Mouse (Mus musculus) megakaryocyte, embryonic 14.5 days (primary cell): Measurements from ENCODE around the gene Fbxo47. TPM values are rescaled to one million over a fixed set of nuclear protein-coding genes. Genes with fewer than 3 reads are reported as not detected.
"Not testable (repeated sequence)": the region's sequence is repeated elsewhere in the genome, so short reads cannot be mapped to it uniquely, and the experiment has no call there.

ENCODE experiments used
- H3K27me3 ChIP-seq: replicated peaks from 2 replicates; pipeline ENCODE3; 2012; ENCODE audit warnings: inconsistent platforms
- H3K36me3 ChIP-seq: replicated peaks from 2 replicates; pipeline ENCODE3; 2012; ENCODE audit warnings: low read length, inconsistent platforms, mixed read lengths
- H3K4me1 ChIP-seq: 2 replicates; pipeline ENCODE4 v1.6.1; 2012; ENCODE audit warnings: inconsistent platforms
- H3K4me3 ChIP-seq: replicated peaks from 2 replicates; pipeline ENCODE3; 2012; ENCODE audit warnings: moderate library complexity, mild to moderate bottlenecking, inconsistent platforms
- H3K9me3 ChIP-seq: 2 replicates; pipeline ENCODE4 v1.6.1; 2012; ENCODE audit warnings: inconsistent platforms
- FLI1 ChIP-seq: IDR thresholded peaks from 2 replicates; pipeline ENCODE4 v1.6.1; 2012; ENCODE audit warnings: low read length, inconsistent platforms, mixed read lengths
- GATA1 ChIP-seq: IDR thresholded peaks from 3 replicates; pipeline ENCODE4 v1.6.1; 2012; ENCODE audit warnings: mixed read lengths, low read length, inconsistent platforms, borderline replicate concordance
- polyA plus RNA-seq: library from polyadenylated mRNA; stranded (reverse); fragments of >175 nt; gene quantifications from 2 replicates; pipeline ENCODE4 v1.2.3, GENCODE M21; 2012; ENCODE audit warnings: low replicate concordance; ENCODE audit not compliant: insufficient read depth

The Fbxo47 gene
- polyA plus RNA-seq, 1 experiment, result not detected

- H3K36me3 ChIP-seq, result no peaks in the 10 kb centered on the region
- H3K4me1 ChIP-seq, result peaks cover 13% of the 10 kb centered on the region
- H3K4me3 ChIP-seq, result no peak overlapping the region
- TF ChIP-seq GATA1, result no peak
- no peak for TF ChIP-seq FLI1
- no peaks in the 10 kb centered on the region for H3K9me3 ChIP-seq
- H3K27me3 ChIP-seq, result no peaks in the 10 kb centered on the region
These were observed 28.5 kb downstream of the Fbxo47 start for GRCm38 (mm10) chr11:97855473-97855872.

DNA sequence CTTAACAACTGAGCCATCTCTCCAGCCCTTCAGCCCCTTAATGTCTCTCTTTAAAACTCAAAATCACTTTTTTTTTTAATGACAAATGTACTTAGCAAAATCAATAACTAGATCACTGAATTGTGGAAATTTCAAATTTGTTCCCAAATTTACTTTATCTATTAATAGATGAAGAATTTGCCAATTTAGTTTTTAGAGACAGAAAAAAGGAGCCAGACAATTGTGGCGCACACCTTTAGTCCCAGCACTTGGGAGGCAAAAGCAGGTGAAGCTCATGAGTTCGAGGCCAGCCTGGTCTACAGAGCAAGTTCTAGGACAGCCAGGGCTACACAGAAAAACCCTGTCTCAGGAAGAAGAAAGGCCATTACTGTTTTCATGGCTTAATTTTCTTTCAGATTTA, 32.4 kb downstream of the Fbxo47 start:
- no peaks in the 10 kb centered on the region for H3K9me3 ChIP-seq
- H3K27me3 ChIP-seq, result no peaks in the 10 kb centered on the region
- no peak for TF ChIP-seq FLI1
- TF ChIP-seq GATA1, result no peak
- H3K36me3 ChIP-seq, result no peaks in the 10 kb centered on the region
- peaks cover 21% of the 10 kb centered on the region for H3K4me1 ChIP-seq
- no peak overlapping the region for H3K4me3 ChIP-seq

- H3K4me1 ChIP-seq, result peaks cover 18% of the 10 kb centered on the region
- TF ChIP-seq FLI1 (no peak), GATA1 (no peak)
- H3K9me3 ChIP-seq, result no peaks in the 10 kb centered on the region
- no peak overlapping the region for H3K4me3 ChIP-seq
- no peaks in the 10 kb centered on the region for H3K27me3 ChIP-seq
- H3K36me3 ChIP-seq, result no peaks in the 10 kb centered on the region
These were observed 33.6 kb downstream of the Fbxo47 start for GRCm38 (mm10) chr11:97850367-97850766.

DNA sequence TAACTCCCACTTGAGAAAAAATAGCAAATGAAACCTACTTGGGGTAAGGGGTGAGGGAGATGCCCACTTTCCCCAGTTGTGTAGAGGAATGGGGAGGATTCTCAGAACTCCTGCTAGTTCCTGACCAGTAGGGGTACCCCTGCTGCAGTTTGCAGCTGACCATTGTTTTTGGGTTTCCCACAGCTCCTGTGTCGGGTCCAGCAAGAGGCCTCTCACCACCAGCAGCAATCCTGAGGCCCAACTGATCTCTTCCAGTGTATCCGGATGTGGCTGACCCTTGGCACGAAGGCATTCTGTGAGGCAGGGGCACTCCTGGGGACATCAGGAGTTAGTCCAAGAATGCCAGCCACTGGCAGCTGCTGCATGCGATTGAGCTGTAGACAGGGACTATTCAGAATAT, 42.0 kb downstream of the Fbxo47 start:
- H3K36me3 ChIP-seq, result peaks cover 24% of the 10 kb centered on the region
- H3K9me3 ChIP-seq, result no peaks in the 10 kb centered on the region
- H3K4me3 ChIP-seq, result peak overlapping the region; percentile 3
- TF ChIP-seq GATA1 (no peak), FLI1 (no peak)
- no peaks in the 10 kb centered on the region for H3K27me3 ChIP-seq
- H3K4me1 ChIP-seq, result peaks cover 46% of the 10 kb centered on the region

GRCm38 (mm10) chr11:97840991-97841661, 42.8 kb downstream of the Fbxo47 start:
- Histone ChIP-seq H3K36me3 (peaks cover 33% of the 10 kb centered on the region), H3K4me3 (peak overlapping the region; percentile 91), H3K9me3 (no peaks in the 10 kb centered on the region), H3K27me3 (no peaks in the 10 kb centered on the region), H3K4me1 (peaks cover 55% of the 10 kb centered on the region)
- TF ChIP-seq FLI1 (no peak), GATA1 (no peak)

- H3K9me3 ChIP-seq, result no peaks in the 10 kb centered on the region
- peaks cover 39% of the 10 kb centered on the region for H3K36me3 ChIP-seq
- TF ChIP-seq GATA1 (no peak), FLI1 (no peak)
- H3K27me3 ChIP-seq, result no peaks in the 10 kb centered on the region
- H3K4me3 ChIP-seq, result peak within 1 kb of the TSS; percentile 91
- H3K4me1 ChIP-seq, result peaks cover 61% of the 10 kb centered on the region
These were observed 43.4 kb downstream of the Fbxo47 start, which contains the start of gene B230217C12Rik for GRCm38 (mm10) chr11:97840539-97840954. B230217C12Rik (plus strand) TSS chr11:97840780.

- TF ChIP-seq GATA1, result no peak
- no peak for TF ChIP-seq FLI1
- peaks cover 63% of the 10 kb centered on the region for H3K4me1 ChIP-seq
- no peaks in the 10 kb centered on the region for H3K27me3 ChIP-seq
- peaks cover 43% of the 10 kb centered on the region for H3K36me3 ChIP-seq
- no peak overlapping the region for H3K4me3 ChIP-seq
- H3K9me3 ChIP-seq, result no peaks in the 10 kb centered on the region
These were observed 43.8 kb downstream of the Fbxo47 start for GRCm38 (mm10) chr11:97840135-97840490.

- peaks cover 48% of the 10 kb centered on the region for H3K36me3 ChIP-seq
- H3K4me1 ChIP-seq, result peaks cover 68% of the 10 kb centered on the region
- no peak overlapping the region for H3K4me3 ChIP-seq
- TF ChIP-seq FLI1 (no peak), GATA1 (no peak)
- H3K27me3 ChIP-seq, result no peaks in the 10 kb centered on the region
- no peaks in the 10 kb centered on the region for H3K9me3 ChIP-seq
These were observed 44.4 kb downstream of the Fbxo47 start for GRCm38 (mm10) chr11:97839441-97840134.

- H3K9me3 ChIP-seq, result no peaks in the 10 kb centered on the region
- H3K27me3 ChIP-seq, result no peaks in the 10 kb centered on the region
- H3K36me3 ChIP-seq, result peaks cover 55% of the 10 kb centered on the region
- no peak overlapping the region for H3K4me3 ChIP-seq
- H3K4me1 ChIP-seq, result peaks cover 74% of the 10 kb centered on the region
- TF ChIP-seq GATA1 (no peak), FLI1 (no peak)
These were observed 45.0 kb downstream of the Fbxo47 start for GRCm38 (mm10) chr11:97838779-97839440.

DNA sequence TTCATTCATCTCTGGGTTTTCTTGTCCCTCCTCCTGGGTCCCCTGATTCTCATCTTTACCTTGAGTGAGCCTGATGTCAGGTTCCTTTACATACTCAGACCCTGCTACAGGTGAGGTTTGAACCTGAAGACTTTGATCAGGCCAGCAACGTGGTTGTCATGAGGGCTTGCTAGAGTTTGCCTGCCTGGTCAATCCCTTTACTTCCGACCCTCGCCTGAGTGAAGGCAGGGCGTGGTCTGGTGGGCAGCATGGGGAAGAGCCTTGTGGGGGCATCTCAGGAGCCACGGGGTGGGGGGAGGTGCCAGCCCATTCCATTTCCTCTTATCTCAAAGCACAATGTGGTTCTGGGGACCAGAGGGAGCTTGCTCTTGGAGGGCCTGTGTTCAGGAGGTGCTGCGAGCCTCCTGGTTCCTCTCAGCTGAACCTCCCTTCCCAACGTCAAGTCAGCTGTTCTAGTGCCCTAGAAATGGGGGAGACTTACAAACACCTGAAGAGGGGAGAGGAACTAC, 46.3 kb downstream of the Fbxo47 start:
- peaks cover 83% of the 10 kb centered on the region for H3K4me1 ChIP-seq
- H3K36me3 ChIP-seq, result peaks cover 67% of the 10 kb centered on the region
- H3K4me3 ChIP-seq, result no peak overlapping the region
- H3K9me3 ChIP-seq, result no peaks in the 10 kb centered on the region
- TF ChIP-seq GATA1, result no peak
- no peak for TF ChIP-seq FLI1
- no peaks in the 10 kb centered on the region for H3K27me3 ChIP-seq

DNA sequence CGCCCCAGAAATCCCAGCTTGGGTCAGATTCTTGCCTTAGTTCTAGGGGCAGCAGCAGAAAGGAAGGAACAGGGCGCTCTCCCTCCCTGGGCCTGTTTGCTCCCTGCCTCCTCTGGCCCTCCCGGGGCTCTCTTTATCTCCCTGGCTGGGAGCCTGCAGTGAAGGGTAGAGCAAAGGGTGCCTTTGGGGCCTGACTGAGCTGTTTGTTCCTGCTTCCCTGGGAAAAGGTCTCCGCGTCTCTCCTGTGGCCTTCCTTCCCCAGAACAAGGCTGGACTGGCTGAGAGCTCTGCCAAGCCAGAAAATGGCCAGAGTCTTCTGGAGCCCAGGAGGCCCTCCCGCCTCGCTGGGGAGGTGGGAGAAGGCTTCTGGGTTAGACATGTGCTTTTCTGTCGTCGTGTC, 46.9 kb downstream of the Fbxo47 start:
- Histone ChIP-seq H3K4me1 (peaks cover 84% of the 10 kb centered on the region), H3K36me3 (peaks cover 74% of the 10 kb centered on the region)
- not testable (repeated sequence) for H3K27me3 ChIP-seq, H3K4me3 ChIP-seq, H3K9me3 ChIP-seq
